Comparison of ENCODE assay signal across 8 mouse cellular contexts in the genomic region with DNA sequence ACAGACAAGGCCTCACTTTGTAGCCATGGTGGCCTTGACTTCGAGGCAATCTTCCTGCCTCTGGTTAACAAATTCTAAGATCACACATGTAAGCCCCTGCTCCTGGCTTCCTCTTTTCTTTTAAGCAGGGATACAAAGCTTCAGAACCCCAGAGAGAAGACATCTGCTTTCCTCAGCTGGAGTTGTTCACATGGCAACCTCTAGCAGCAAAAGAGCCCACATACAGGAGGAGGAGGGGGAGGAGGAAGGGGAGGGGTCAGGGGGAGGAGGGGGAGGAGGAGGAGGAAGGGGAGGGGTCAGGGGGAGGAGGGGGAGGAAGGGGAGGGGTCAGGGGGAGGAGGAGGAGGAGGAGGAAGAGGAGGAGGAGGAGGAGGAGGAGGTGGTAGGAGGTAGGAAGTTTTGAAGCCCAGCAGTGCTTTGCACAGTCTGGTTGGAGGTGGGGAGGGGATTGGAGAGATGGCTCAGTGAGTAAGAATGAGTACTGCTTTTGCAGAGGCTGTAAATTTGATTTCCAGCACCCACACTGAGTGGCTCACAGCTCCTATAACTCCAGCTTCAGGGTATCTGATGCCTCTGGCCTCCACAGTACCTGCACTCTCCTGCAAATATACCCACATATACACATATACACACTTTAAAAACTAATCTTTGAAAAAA. TPM values are rescaled to one million over a fixed set of nuclear protein-coding genes. Genes with fewer than 3 reads are reported as not detected.
DNase-seq lines count a peak whose midpoint lies in the region; ATAC-seq and TF ChIP-seq lines count a peak whose summit lies in the region.

No protein-coding gene starts in this region.

- peak in 1 of 2 experiments; percentile 49 for DNase-seq in layer of hippocampus, adult 2 months (ENCODE audit: low spot score in 2 of 2)
- DNase-seq in layer of hippocampus, postnatal 14 days (ENCODE audit: low spot score in 2 of 2), result no peak
- DNase-seq in embryo, embryonic 10 days (ENCODE audit: low spot score), result peak; percentile 35
- no peak for DNase-seq in intestine, embryonic 14.5 days (ENCODE audit: low spot score)
- peak; percentile 52 for DNase-seq in naive thymus-derived CD4-positive, alpha-beta T cell, adult 2 months (ENCODE audit: low read depth)
- DNase-seq in spleen, adult 12 weeks (ENCODE audit: low spot score), result no peak
- no peak for DNase-seq in heart, adult 9 months (ENCODE audit: low spot score in 2 of 2)

- WGBS in intestine, embryonic 14.5 days, result 29% methylated on average over 1 of the region's 1 CpGs

- H3K27ac ChIP-seq in layer of hippocampus, adult 2 months, result peak overlapping the region; percentile 82
- H3K27ac ChIP-seq in intestine, embryonic 14.5 days (ENCODE audit: low read depth), result peak overlapping the region; percentile 59

- no peaks in the 10 kb centered on the region for H3K9me3 ChIP-seq in intestine, embryonic 14.5 days (ENCODE audit: control insufficient read depth, low read length)

- H3K4me1 ChIP-seq in intestine, embryonic 14.5 days (replicated peaks; ENCODE audit: control insufficient read depth, insufficient read depth, low read length), result 0 out of 2 replicates have a peak, but pooled peaks cover 3% of the 10 kb centered on the region

- no peak for TF ChIP-seq CTCF in layer of hippocampus, adult 2 months (conservative IDR thresholded peaks at IDR 0.05)

- H3K4me2 ChIP-seq in intestine, embryonic 14.5 days (ENCODE audit: low read length), result peak overlapping the region; percentile 18; the same call in 1 of the 2 replicates

- H3K4me3 ChIP-seq in layer of hippocampus, adult 2 months, result no peak overlapping the region
- no peak overlapping the region for H3K4me3 ChIP-seq in intestine, embryonic 14.5 days (ENCODE audit: low read depth, low read length)

- H3K36me3 ChIP-seq in intestine, embryonic 14.5 days (ENCODE audit: control insufficient read depth, insufficient read depth, low read length), result no peaks in the 10 kb centered on the region

- no peak overlapping the region for H3K9ac ChIP-seq in intestine, embryonic 14.5 days (ENCODE audit: low read length)

- peak; percentile 51 for ATAC-seq in intestine, embryonic 14.5 days (replicated peaks; ENCODE audit: low FRiP score, low TSS enrichment, low read depth)
- no peak for ATAC-seq in erythroid progenitor cell, adult 5-6 weeks (replicated peaks; ENCODE audit: low FRiP score, poor library complexity, severe bottlenecking)

- no peaks in the 10 kb centered on the region for H3K27me3 ChIP-seq in intestine, embryonic 14.5 days (replicated peaks; ENCODE audit: control insufficient read depth, insufficient read depth, low read length)

RNA-seq across cellular contexts. Expression of a gene that starts 6.2 kb away (rescaled TPM):
- 100 to 1,000 TPM; 892 to 923 TPM for total RNA-seq in layer of hippocampus, adult 2 months (2021)
- 100 to 1,000 TPM; 804 to 810 TPM for total RNA-seq in layer of hippocampus, postnatal 14 days (2021)
- polyA plus RNA-seq in intestine, embryonic 14.5 days (2014; fragmentation: Nextera tagmentation; extraction: Ambion mirVana), result 710 and 737 TPM in 2 replicates
- 6.3 and 15.9 TPM in 2 replicates for total RNA-seq in erythroid progenitor cell, adult 5-6 weeks (2015; ENCODE audit: low replicate concordance)
- 1.7 and 2.1 TPM in 2 replicates for total RNA-seq in erythroid progenitor cell, adult 5-6 weeks (2017; ENCODE audit: low replicate concordance)

RNA-seq across cellular contexts. Expression of a gene that starts 36.3 kb away (rescaled TPM):
- total RNA-seq in layer of hippocampus, adult 2 months (2021), result 1 to 10 TPM; 1.4 to 2.1 TPM
- 1 to 10 TPM in 1 of 2 experiments, under 1 TPM in 1; 0.81 to 1.9 TPM for total RNA-seq in layer of hippocampus, postnatal 14 days (2021)
- polyA plus RNA-seq in intestine, embryonic 14.5 days (2014; fragmentation: Nextera tagmentation; extraction: Ambion mirVana), result 9.5 and 10.3 TPM in 2 replicates
- not detected in 2 replicates for total RNA-seq in erythroid progenitor cell, adult 5-6 weeks (2015; ENCODE audit: low replicate concordance)
- total RNA-seq in erythroid progenitor cell, adult 5-6 weeks (2017; ENCODE audit: low replicate concordance), result not detected in 2 replicates

RNA-seq across cellular contexts. Expression of a gene that starts 42.1 kb away (rescaled TPM):
- total RNA-seq in layer of hippocampus, adult 2 months (2021), result 100 to 1,000 TPM; 143 to 148 TPM
- 100 to 1,000 TPM; 134 to 140 TPM for total RNA-seq in layer of hippocampus, postnatal 14 days (2021)
- polyA plus RNA-seq in intestine, embryonic 14.5 days (2014; fragmentation: Nextera tagmentation; extraction: Ambion mirVana), result 203 and 225 TPM in 2 replicates
- 18.4 and 37.3 TPM in 2 replicates for total RNA-seq in erythroid progenitor cell, adult 5-6 weeks (2015; ENCODE audit: low replicate concordance)
- total RNA-seq in erythroid progenitor cell, adult 5-6 weeks (2017; ENCODE audit: low replicate concordance), result 20.4 and 25.6 TPM in 2 replicates

Comparison
In these comparisons a context has a peak if more than half of its experiments do, and no peak if none do; other contexts are left out.
1. DNase-seq: peak in embryo, embryonic 10 days (single experiment) and naive thymus-derived CD4-positive, alpha-beta T cell, adult 2 months (single experiment); none in layer of hippocampus, postnatal 14 days (0 of 2), intestine, embryonic 14.5 days (single experiment), spleen, adult 12 weeks (single experiment) and heart, adult 9 months (0 of 2).
2. RNA of a gene that starts 6.2 kb away (total RNA-seq): 892 to 923 TPM in layer of hippocampus, adult 2 months and 804 to 810 TPM in layer of hippocampus, postnatal 14 days; 1.7 to 15.9 TPM in erythroid progenitor cell, adult 5-6 weeks; every median in the first group is over 10 times any median in the second.